Mouse (Mus musculus) CD4-positive, CD25-positive, alpha-beta regulatory T cell (primary cell): Measurements from ENCODE around the gene Krtap4-8. TPM values are rescaled to one million over a fixed set of nuclear protein-coding genes. Genes with fewer than 3 reads are reported as not detected.

Source experiments
- polyA plus RNA-seq: library from polyadenylated mRNA; unstranded; fragments of 100-300 nt; shearing (Covaris generic); gene quantifications from one replicate; pipeline ENCODE4 v1.2.1, GENCODE M21; 2017

Gene Krtap4-8
- not detected for polyA plus RNA-seq

GRCm38 (mm10) chr11:99780604-99781003 is at the start of gene Krtap4-8:
Krtap4-8 (minus strand) TSS chr11:99780704.

DNA sequence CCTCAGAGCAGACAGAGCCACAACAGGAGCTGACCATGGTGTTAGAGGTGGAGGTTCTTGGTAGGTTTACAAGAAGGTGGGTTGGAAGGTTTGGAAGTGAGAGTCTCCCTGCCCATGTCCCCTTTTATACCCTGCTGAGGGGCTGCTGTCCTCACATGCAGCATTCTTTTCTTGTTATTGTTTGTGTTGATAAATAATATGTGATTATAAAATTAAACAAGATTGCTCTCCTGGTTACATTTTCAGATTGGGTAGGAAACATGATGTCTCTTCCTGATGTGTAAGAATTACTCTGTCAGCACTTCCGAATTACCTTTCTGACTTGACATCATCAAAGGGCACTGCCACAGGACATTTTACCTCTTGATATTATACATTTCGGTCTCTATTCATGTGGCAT is 35.1 kb upstream of the Krtap4-8 start, which contains the start of gene Gm11564:
Gm11564 (minus strand) TSS at position 101 of the 400 bp plus-strand sequence.

GRCm38 (mm10) chr11:99809792-99810191 is 29.3 kb upstream of the Krtap4-8 start, which contains the start of gene Krtap4-13:
Krtap4-13 (minus strand) TSS chr11:99809892.

GRCm38 (mm10) chr11:99804346-99804745 is 23.8 kb upstream of the Krtap4-8 start, which contains the start of gene Gm11554:
Gm11554 (minus strand) TSS chr11:99804446.

DNA sequence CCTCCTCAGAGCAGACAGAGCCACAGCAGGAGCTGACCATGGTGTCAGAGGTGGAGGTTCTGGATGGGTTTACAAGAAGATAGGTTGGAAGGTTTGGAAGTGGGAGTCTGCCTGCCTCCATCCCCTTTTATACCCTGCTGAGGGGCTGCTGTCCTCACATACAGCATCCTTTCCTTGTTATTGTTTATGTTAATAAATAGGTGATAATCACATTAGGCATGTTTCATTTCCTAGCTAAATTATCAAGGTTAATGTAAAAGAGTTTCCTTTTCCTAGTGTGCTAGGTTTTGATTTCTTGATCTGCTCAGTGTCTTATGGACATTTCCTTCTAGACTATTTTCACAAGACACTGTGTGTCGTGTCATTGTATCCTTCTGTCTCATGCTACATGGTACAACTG is 18.3 kb upstream of the Krtap4-8 start, which contains the start of gene Gm11569:
Gm11569 (minus strand) TSS at position 101 of the 400 bp plus-strand sequence.

GRCm38 (mm10) chr11:99793367-99793766 is 12.9 kb upstream of the Krtap4-8 start, which contains the start of gene Gm11596:
Gm11596 (minus strand) TSS chr11:99793467.

DNA sequence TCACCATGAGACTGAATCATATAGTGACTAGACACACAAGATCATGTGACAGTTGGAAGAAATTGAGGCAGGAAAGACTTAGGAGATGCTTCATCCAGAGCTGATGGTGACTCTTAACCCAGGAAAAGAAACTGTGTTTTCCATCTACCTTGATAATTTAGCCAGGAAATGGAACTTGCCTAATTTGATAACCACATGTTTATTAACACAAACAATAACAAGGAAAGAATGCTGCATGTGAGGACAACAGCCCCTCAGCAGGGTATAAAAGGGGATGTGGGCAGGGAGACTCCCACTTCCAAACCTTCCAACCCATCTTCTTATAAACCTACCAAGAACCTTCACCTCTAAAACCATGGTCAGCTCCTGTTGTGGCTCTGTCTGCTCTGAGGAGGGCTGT is 4.4 kb upstream of the Krtap4-8 start, which contains the start of gene Krtap4-9:
Krtap4-9 (plus strand) TSS at position 301 of the 400 bp plus-strand sequence.

DNA sequence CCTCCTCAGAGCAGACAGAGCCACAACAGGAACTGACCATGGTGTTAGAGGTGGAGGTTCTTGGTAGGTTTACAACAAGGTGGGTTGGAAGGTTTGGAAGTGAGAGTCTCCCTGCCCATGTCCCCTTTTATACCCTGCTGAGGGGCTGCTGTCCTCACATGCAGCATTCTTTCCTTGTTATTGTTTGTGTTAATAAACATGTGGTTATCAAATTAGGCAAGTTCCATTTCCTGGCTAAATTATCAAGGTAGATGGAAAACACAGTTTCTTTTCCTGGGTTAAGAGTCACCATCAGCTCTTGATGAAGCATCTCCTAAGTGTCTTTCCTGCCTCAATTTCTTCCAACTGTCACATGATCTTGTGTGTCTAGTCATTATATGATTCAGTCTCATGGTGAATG is 7.7 kb downstream of the Krtap4-8 start, which contains the start of gene Gm11595:
Gm11595 (minus strand) TSS at position 101 of the 400 bp plus-strand sequence.

GRCm38 (mm10) chr11:99734190-99734589 is 46.3 kb downstream of the Krtap4-8 start, which contains the start of gene Gm14180:
Gm14180 (minus strand) TSS chr11:99734290.

Other genes starting within 250 kb of the Krtap4-8 start
- not detected for gene Krt40, start 237.5 kb downstream of the Krtap4-8 start, polyA plus RNA-seq
- gene Krtap3-3, start 229.8 kb downstream of the Krtap4-8 start, polyA plus RNA-seq: not detected
- not detected for gene Krtap3-2, start 223.9 kb downstream of the Krtap4-8 start, polyA plus RNA-seq
- gene Gm11939, start 221.2 kb downstream of the Krtap4-8 start, polyA plus RNA-seq: not detected
- not detected for gene Krtap3-1, start 214.1 kb downstream of the Krtap4-8 start, polyA plus RNA-seq
- gene Krtap1-5, start 199.7 kb downstream of the Krtap4-8 start, polyA plus RNA-seq: not detected
- gene Krtap1-4, start 197.1 kb downstream of the Krtap4-8 start, polyA plus RNA-seq: not detected
- gene Krtap1-3, start 189.4 kb downstream of the Krtap4-8 start, polyA plus RNA-seq: not detected
- gene Krtap9-3, start 182.6 kb downstream of the Krtap4-8 start, polyA plus RNA-seq: not detected
- gene Gm11938, start 177.4 kb downstream of the Krtap4-8 start, polyA plus RNA-seq: not detected
- not detected for gene Gm11937, start 170.5 kb downstream of the Krtap4-8 start, polyA plus RNA-seq
- gene Krtap2-4, start 165.9 kb downstream of the Krtap4-8 start, polyA plus RNA-seq: not detected
- not detected for gene Gm11562, start 160.3 kb downstream of the Krtap4-8 start, polyA plus RNA-seq
- gene Krtap4-1, start 152.5 kb downstream of the Krtap4-8 start, polyA plus RNA-seq: not detected
- gene Krtap4-2, start 145.6 kb downstream of the Krtap4-8 start, polyA plus RNA-seq: not detected
- gene Krtap4-7, start 136.6 kb downstream of the Krtap4-8 start, polyA plus RNA-seq: not detected
- gene Gm11555, start 130.5 kb downstream of the Krtap4-8 start, polyA plus RNA-seq: not detected
- not detected for gene Gm11563, start 121.7 kb downstream of the Krtap4-8 start, polyA plus RNA-seq
- not detected for gene Krtap4-6, start 114.7 kb downstream of the Krtap4-8 start, polyA plus RNA-seq
- not detected for gene Gm14190, start 90.0 kb downstream of the Krtap4-8 start, polyA plus RNA-seq
- gene Gm14180, start 46.4 kb downstream of the Krtap4-8 start, polyA plus RNA-seq: not detected
- gene Gm11595, start 7.8 kb downstream of the Krtap4-8 start, polyA plus RNA-seq: not detected
- not detected for gene Krtap4-9, start 4.5 kb upstream of the Krtap4-8 start, polyA plus RNA-seq
- not detected for gene Gm11596, start 12.8 kb upstream of the Krtap4-8 start, polyA plus RNA-seq
- gene Gm11569, start 18.2 kb upstream of the Krtap4-8 start, polyA plus RNA-seq: not detected
- not detected for gene Gm11554, start 23.7 kb upstream of the Krtap4-8 start, polyA plus RNA-seq
- gene Krtap4-13, start 29.2 kb upstream of the Krtap4-8 start, polyA plus RNA-seq: not detected
- gene Gm11564, start 35.0 kb upstream of the Krtap4-8 start, polyA plus RNA-seq: not detected
- gene 2300003K06Rik, start 57.4 kb upstream of the Krtap4-8 start, polyA plus RNA-seq: not detected
- gene Krtap4-16, start 70.9 kb upstream of the Krtap4-8 start, polyA plus RNA-seq: not detected
- not detected for gene Gm11568, start 77.2 kb upstream of the Krtap4-8 start, polyA plus RNA-seq
- gene Gm11559, start 83.8 kb upstream of the Krtap4-8 start, polyA plus RNA-seq: not detected
- gene Krtap9-1, start 92.7 kb upstream of the Krtap4-8 start, polyA plus RNA-seq: not detected
- not detected for gene Gm11567, start 98.5 kb upstream of the Krtap4-8 start, polyA plus RNA-seq
- not detected for gene Krtap31-1, start 127.2 kb upstream of the Krtap4-8 start, polyA plus RNA-seq
- gene Gm11565, start 134.0 kb upstream of the Krtap4-8 start, polyA plus RNA-seq: not detected
- gene Krtap31-2, start 155.6 kb upstream of the Krtap4-8 start, polyA plus RNA-seq: not detected
- gene Krtap9-5, start 167.8 kb upstream of the Krtap4-8 start, polyA plus RNA-seq: not detected
- not detected for gene Krtap29-1, start 198.3 kb upstream of the Krtap4-8 start, polyA plus RNA-seq
- gene Krtap16-1, start 205.9 kb upstream of the Krtap4-8 start, polyA plus RNA-seq: not detected
- gene Krtap17-1, start 213.3 kb upstream of the Krtap4-8 start, polyA plus RNA-seq: not detected
- gene Krt33a, start 235.5 kb upstream of the Krtap4-8 start, polyA plus RNA-seq: not detected
- not detected for gene Krt33b, start 249.2 kb upstream of the Krtap4-8 start, polyA plus RNA-seq